Mouse (Mus musculus) G1E (cell line): ENCODE data around the gene Neb.

Experiments used
- CTCF ChIP-seq: IDR thresholded peaks from 2 replicates; pipeline ENCODE4 v1.5.1; 2012; ENCODE audit warnings: low read depth, low read length, inconsistent platforms, mixed read lengths
- GATA1 ChIP-seq: IDR thresholded peaks from 2 replicates; pipeline ENCODE4 v1.6.1; 2012; ENCODE audit warnings: borderline replicate concordance, low read length, inconsistent platforms, mixed read lengths
- GATA2 ChIP-seq: IDR thresholded peaks from 2 replicates; pipeline ENCODE4 v1.6.1; 2012; ENCODE audit warnings: low read depth, low read length, inconsistent platforms, borderline replicate concordance
- TAL1 ChIP-seq: conservative IDR thresholded peaks from 2 replicates; pipeline ENCODE4 v1.6.1; 2012; ENCODE audit warnings: low read depth, low read length, inconsistent platforms, mixed read lengths

- TF ChIP-seq TAL1 (no peak), CTCF (no peak), GATA2 (no peak), GATA1 (no peak)
Observed at GRCm38 (mm10) chr2:52420001-52420710, 41.9 kb upstream of the Neb start.
